Mouse (Mus musculus): ENCODE measurements around the gene Ank3. TPM values are rescaled to one million over a fixed set of nuclear protein-coding genes. Genes with fewer than 3 reads are reported as not detected.

The Ank3 gene
- polyA plus RNA-seq, 1 experiment from 2014 or later: 48.8 TPM

DNA sequence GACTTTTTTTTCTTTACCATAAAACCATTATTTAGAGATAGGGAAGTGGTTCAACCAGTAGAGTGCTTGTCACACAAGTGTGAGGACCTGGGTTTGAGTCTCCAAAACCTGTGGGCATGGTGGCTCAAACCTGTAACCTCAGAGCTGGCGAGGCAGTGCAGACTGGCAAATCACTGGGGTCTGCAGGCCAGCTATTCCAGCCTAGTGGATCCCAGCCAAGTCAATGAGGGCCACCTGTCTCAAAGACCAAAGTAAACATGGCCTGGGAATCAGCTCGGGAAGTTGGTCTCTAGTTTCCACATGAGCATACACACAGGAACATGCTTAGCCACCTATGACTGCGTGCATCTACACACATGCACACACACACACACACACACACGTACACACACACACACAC, 552.9 kb downstream of the Ank3 start:
- Histone ChIP-seq H3K27me3 (ENCODE audit: insufficient read depth, low read length) (no peaks in the 10 kb centered on the region), H3K36me3 (ENCODE audit: insufficient read depth, low read length) (peaks cover 6% of the 10 kb centered on the region; the same call in 1 of the 2 replicates), H3K4me2 (ENCODE audit: low read length) (no peak overlapping the region), H3K9me3 (replicated peaks; ENCODE audit: low read length) (no peaks in the 10 kb centered on the region), H3K4me1 (replicated peaks; ENCODE audit: insufficient read depth, low read length) (no peaks in the 10 kb centered on the region), H3K27ac (no peak overlapping the region), H3K9ac (ENCODE audit: low read depth, low read length) (no peak overlapping the region), H3K4me3 (replicated peaks; ENCODE audit: low read depth, low read length) (no peak overlapping the region)
- no peak for DNase-seq (ENCODE audit: low spot score)
- no peak for TF ChIP-seq CTCF (IDR thresholded peaks at IDR 0.05; ENCODE audit: low read depth)
- WGBS: 78% methylated on average over 4 of the region's 4 CpGs
- no peak for ATAC-seq (replicated peaks; ENCODE audit: low FRiP score, low read depth)

DNA sequence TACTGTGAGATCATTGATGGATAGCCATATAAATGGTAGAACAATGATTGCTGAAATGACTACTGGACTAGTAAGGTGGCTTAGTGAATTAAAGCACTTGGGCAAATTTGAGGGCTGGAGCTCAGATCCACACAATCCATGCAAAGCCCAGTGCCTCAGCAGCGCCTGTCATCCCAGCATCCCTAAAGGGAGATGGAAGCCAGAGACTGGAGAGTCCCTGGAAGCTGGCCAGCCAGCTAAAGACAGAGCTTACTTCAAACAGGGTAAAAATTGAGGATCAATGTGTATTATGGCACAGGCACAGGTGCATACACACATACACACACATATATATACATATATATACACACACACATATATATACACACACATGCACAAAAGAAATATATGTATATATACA, 553.7 kb downstream of the Ank3 start:
- Histone ChIP-seq H3K9me3 (replicated peaks; ENCODE audit: low read length) (no peaks in the 10 kb centered on the region), H3K27ac (no peak overlapping the region), H3K4me1 (replicated peaks; ENCODE audit: insufficient read depth, low read length) (no peaks in the 10 kb centered on the region), H3K4me3 (replicated peaks; ENCODE audit: low read depth, low read length) (no peak overlapping the region), H3K27me3 (ENCODE audit: insufficient read depth, low read length) (no peaks in the 10 kb centered on the region), H3K36me3 (ENCODE audit: insufficient read depth, low read length) (peaks cover 7% of the 10 kb centered on the region; the same call in 1 of the 2 replicates), H3K4me2 (ENCODE audit: low read length) (no peak overlapping the region), H3K9ac (ENCODE audit: low read depth, low read length) (no peak overlapping the region)
- WGBS: 95% methylated on average over 1 of the region's 1 CpGs
- ATAC-seq (replicated peaks; ENCODE audit: low FRiP score, low read depth) (no peak), DNase-seq (ENCODE audit: low spot score) (no peak)
- TF ChIP-seq CTCF (IDR thresholded peaks at IDR 0.05; ENCODE audit: low read depth): no peak

DNA sequence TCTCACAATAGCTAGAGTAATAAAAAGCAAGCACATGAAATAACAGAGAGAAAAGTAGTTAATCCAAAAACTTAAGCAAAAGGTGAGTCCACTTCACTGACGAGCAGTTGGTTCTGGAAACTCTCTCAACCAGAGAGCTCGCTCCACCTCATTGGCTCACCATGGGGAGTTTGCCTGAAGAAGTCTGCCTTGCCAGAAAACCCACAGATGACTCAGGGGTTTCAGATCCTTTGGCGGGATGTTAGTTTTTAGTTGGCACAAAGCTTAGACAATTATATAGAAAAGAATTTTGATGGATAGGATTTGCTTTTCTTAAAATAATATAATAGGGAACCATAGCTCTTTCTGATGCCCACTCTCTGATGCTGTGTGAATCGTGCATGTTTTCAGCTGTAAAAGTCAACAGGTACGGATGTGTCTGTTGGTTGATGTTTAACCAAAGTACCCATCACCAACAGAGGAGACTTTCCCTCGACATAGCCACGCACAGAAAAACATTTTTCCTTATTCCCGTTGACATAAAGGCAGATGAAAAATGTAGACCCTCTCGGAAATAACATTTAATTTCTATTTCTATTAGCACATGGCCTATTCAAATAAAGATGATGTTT, 556.2 kb downstream of the Ank3 start:
- WGBS: 73% methylated on average over 9 of the region's 9 CpGs
- Histone ChIP-seq H3K9me3 (replicated peaks; ENCODE audit: low read length) (no peaks in the 10 kb centered on the region), H3K4me2 (ENCODE audit: low read length) (no peak overlapping the region), H3K36me3 (ENCODE audit: insufficient read depth, low read length) (peaks cover 13% of the 10 kb centered on the region; the same call in 1 of the 2 replicates), H3K27ac (no peak overlapping the region), H3K9ac (ENCODE audit: low read depth, low read length) (no peak overlapping the region), H3K27me3 (ENCODE audit: insufficient read depth, low read length) (no peaks in the 10 kb centered on the region), H3K4me3 (replicated peaks; ENCODE audit: low read depth, low read length) (no peak overlapping the region), H3K4me1 (replicated peaks; ENCODE audit: insufficient read depth, low read length) (no peaks in the 10 kb centered on the region)
- no peak for DNase-seq (ENCODE audit: low spot score)
- ATAC-seq (replicated peaks; ENCODE audit: low FRiP score, low read depth): no peak
- TF ChIP-seq CTCF (IDR thresholded peaks at IDR 0.05; ENCODE audit: low read depth): no peak

DNA sequence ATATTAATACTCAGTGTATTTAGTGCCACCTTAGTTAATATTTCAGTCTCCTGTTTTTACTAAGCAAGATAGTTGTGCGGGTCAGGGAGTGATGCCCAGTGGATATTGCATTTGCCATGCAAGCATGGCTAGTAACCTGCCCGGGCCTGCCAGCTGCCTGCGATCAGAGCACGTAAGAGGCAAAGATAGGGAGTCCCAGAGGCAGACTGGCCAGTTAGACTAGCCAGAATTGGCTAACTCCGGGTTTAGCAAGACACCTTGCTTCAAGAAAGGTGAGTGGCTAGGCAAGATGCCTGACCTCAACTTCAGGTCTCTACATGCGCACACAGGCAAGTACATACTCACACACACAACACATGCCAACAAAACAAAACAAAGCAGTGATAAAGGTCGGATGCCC, 563.7 kb downstream of the Ank3 start:
- H3K9me3 ChIP-seq (replicated peaks; ENCODE audit: low read length): no peaks in the 10 kb centered on the region
- no peak overlapping the region for H3K27ac ChIP-seq
- H3K36me3 ChIP-seq (ENCODE audit: insufficient read depth, low read length): 0 out of 2 replicates have a peak, but pooled peaks cover 8% of the 10 kb centered on the region
- H3K27me3 ChIP-seq (ENCODE audit: insufficient read depth, low read length): no peaks in the 10 kb centered on the region
- H3K9ac ChIP-seq (ENCODE audit: low read depth, low read length): no peak overlapping the region
- no peak for DNase-seq (ENCODE audit: low spot score)
- TF ChIP-seq CTCF (IDR thresholded peaks at IDR 0.05; ENCODE audit: low read depth): no peak
- no peak overlapping the region for H3K4me2 ChIP-seq (ENCODE audit: low read length)
- WGBS: 92% methylated on average over 7 of the region's 7 CpGs
- no peaks in the 10 kb centered on the region for H3K4me1 ChIP-seq (replicated peaks; ENCODE audit: insufficient read depth, low read length)
- no peak overlapping the region for H3K4me3 ChIP-seq (replicated peaks; ENCODE audit: low read depth, low read length)
- no peak for ATAC-seq (replicated peaks; ENCODE audit: low FRiP score, low read depth)

DNA sequence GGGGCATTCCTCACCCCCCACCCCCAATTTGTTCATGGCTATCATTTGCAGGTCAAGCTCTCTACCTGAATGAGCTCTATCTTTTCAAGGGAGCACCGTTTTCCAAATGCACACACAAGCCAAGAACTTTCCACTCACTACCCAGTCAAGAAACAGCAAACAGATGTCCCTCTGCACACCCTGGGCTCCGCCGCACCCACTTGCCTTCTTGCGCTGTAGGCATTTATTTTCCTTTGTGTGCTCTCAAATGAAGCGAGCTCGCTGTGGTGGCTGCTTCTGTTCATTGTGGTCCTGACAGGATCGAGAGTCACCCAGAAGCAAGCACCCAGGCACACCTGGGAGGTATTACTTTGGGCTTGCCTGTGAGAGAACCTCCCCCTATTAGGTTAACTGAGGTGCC, 564.4 kb downstream of the Ank3 start:
- 0 out of 2 replicates have a peak, but pooled peaks cover 8% of the 10 kb centered on the region for H3K36me3 ChIP-seq (ENCODE audit: insufficient read depth, low read length)
- H3K4me2 ChIP-seq (ENCODE audit: low read length): no peak overlapping the region
- ATAC-seq (replicated peaks; ENCODE audit: low FRiP score, low read depth) (no peak), DNase-seq (ENCODE audit: low spot score) (no peak)
- H3K27ac ChIP-seq: no peak overlapping the region
- TF ChIP-seq CTCF (IDR thresholded peaks at IDR 0.05; ENCODE audit: low read depth): no peak
- H3K27me3 ChIP-seq (ENCODE audit: insufficient read depth, low read length): no peaks in the 10 kb centered on the region
- H3K9me3 ChIP-seq (replicated peaks; ENCODE audit: low read length): no peaks in the 10 kb centered on the region
- no peak overlapping the region for H3K9ac ChIP-seq (ENCODE audit: low read depth, low read length)
- 80% methylated on average over 7 of the region's 7 CpGs for WGBS
- no peaks in the 10 kb centered on the region for H3K4me1 ChIP-seq (replicated peaks; ENCODE audit: insufficient read depth, low read length)
- no peak overlapping the region for H3K4me3 ChIP-seq (replicated peaks; ENCODE audit: low read depth, low read length)

DNA sequence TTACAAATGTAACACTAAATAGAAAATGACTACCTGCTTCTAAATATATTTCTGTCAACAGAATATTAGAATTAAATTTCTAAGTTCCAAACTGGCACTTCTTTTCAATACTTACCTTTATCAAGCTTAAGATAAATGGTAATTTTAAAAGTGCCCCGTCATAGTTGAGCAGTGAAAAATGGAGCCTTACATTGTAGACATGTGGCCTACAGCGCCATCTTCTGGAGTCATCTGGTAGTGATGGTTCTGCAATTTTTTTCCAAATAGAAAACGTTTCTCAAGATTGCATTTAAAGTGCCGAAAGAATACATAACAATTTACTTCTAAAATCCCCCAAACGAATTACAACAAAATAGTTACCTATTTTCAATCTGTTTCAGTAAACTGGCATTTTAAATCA, 566.0 kb downstream of the Ank3 start:
- TF ChIP-seq CTCF (IDR thresholded peaks at IDR 0.05; ENCODE audit: low read depth): peak; percentile 90
- H3K9ac ChIP-seq (ENCODE audit: low read depth, low read length): no peak overlapping the region
- no peaks in the 10 kb centered on the region for H3K4me1 ChIP-seq (replicated peaks; ENCODE audit: insufficient read depth, low read length)
- ATAC-seq (replicated peaks; ENCODE audit: low FRiP score, low read depth) (no peak), DNase-seq (ENCODE audit: low spot score) (peak; percentile 73)
- H3K27ac ChIP-seq: no peak overlapping the region
- no peaks in the 10 kb centered on the region for H3K27me3 ChIP-seq (ENCODE audit: insufficient read depth, low read length)
- H3K9me3 ChIP-seq (replicated peaks; ENCODE audit: low read length): no peaks in the 10 kb centered on the region
- H3K4me2 ChIP-seq (ENCODE audit: low read length): no peak overlapping the region
- H3K36me3 ChIP-seq (ENCODE audit: insufficient read depth, low read length): 0 out of 2 replicates have a peak, but pooled peaks cover 4% of the 10 kb centered on the region
- 6% methylated on average over 5 of the region's 5 CpGs for WGBS
- H3K4me3 ChIP-seq (replicated peaks; ENCODE audit: low read depth, low read length): no peak overlapping the region

DNA sequence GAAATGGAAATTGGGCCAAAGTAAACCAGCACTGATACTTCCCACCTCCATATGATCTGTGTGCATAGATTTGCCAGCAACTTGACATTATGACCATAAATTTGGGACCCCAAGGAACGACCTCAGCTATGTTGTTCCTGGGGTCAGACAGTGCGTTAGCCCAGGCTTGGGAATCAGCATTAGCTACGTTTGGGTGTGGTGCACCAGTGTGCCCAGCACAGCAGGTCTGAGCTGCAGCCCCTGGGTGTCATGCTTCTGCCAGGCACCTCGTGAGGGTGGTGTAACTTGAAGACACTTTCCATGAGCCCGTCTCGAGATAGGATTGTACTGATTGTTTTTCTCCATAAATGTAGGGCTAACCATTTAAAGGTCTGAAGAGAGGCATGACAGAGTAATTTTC, 566.5 kb downstream of the Ank3 start:
- Histone ChIP-seq H3K4me1 (replicated peaks; ENCODE audit: insufficient read depth, low read length) (no peaks in the 10 kb centered on the region), H3K36me3 (ENCODE audit: insufficient read depth, low read length) (no peaks in the 10 kb centered on the region), H3K9ac (ENCODE audit: low read depth, low read length) (no peak overlapping the region), H3K27ac (no peak overlapping the region), H3K4me2 (ENCODE audit: low read length) (no peak overlapping the region), H3K27me3 (ENCODE audit: insufficient read depth, low read length) (no peaks in the 10 kb centered on the region), H3K4me3 (replicated peaks; ENCODE audit: low read depth, low read length) (no peak overlapping the region), H3K9me3 (replicated peaks; ENCODE audit: low read length) (no peaks in the 10 kb centered on the region)
- TF ChIP-seq CTCF (IDR thresholded peaks at IDR 0.05; ENCODE audit: low read depth): no peak
- no peak for ATAC-seq (replicated peaks; ENCODE audit: low FRiP score, low read depth)
- DNase-seq (ENCODE audit: low spot score): no peak
- WGBS: 49% methylated on average over 6 of the region's 6 CpGs

All from kidney, postnatal 0 days (tissue).